Mouse (Mus musculus) liver, embryonic 14.5 days (tissue): ENCODE measurements around the gene Hibadh.

Source experiments
- CTCF ChIP-seq: IDR thresholded peaks from 2 replicates; pipeline ENCODE4 v1.5.1; 2016; ENCODE audit warnings: antibody characterized with exemption, low read depth, control low read depth
- EP300 ChIP-seq: IDR thresholded peaks from 2 replicates; pipeline ENCODE4 v1.6.1; 2016; ENCODE audit warnings: antibody characterized with exemption, low read depth

DNA sequence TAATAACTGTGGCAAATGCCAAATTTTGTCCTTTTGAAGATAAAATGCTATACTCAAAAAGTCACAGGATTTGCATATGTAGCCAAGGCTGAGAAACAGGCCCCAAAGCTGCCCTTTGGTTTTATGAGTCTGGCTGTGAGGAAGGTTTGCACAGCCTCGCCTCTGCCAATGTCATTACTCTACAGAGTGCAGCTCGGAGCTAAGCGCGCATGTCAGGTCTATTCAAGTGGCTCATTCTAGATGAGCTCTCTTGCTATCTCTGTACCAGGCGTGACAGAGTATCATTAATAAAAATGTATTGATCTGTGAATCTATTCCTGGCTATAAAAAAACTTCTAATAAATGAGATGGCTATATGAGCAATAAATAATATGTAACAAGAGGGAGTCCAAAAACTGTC, 97.7 kb downstream of the Hibadh start:
- no peak for TF ChIP-seq CTCF
- no peak for TF ChIP-seq EP300
